Mouse (Mus musculus) kidney, postnatal 25 days (tissue): ENCODE results near the gene Eno4.
A peak's percentile ranks its signal among the peaks of the same experiment; 100 is the strongest.
"Not testable (repeated sequence)": the region's sequence is repeated elsewhere in the genome, so short reads cannot be mapped to it uniquely, and the experiment has no call there.

Experiments
- DNase-seq, 2 experiments: peaks; one replicate each; pipeline ENCODE4 v3.0.0; 2021; ENCODE audit warnings: mixed read lengths in 2 of 2

Gene Eno4

DNA sequence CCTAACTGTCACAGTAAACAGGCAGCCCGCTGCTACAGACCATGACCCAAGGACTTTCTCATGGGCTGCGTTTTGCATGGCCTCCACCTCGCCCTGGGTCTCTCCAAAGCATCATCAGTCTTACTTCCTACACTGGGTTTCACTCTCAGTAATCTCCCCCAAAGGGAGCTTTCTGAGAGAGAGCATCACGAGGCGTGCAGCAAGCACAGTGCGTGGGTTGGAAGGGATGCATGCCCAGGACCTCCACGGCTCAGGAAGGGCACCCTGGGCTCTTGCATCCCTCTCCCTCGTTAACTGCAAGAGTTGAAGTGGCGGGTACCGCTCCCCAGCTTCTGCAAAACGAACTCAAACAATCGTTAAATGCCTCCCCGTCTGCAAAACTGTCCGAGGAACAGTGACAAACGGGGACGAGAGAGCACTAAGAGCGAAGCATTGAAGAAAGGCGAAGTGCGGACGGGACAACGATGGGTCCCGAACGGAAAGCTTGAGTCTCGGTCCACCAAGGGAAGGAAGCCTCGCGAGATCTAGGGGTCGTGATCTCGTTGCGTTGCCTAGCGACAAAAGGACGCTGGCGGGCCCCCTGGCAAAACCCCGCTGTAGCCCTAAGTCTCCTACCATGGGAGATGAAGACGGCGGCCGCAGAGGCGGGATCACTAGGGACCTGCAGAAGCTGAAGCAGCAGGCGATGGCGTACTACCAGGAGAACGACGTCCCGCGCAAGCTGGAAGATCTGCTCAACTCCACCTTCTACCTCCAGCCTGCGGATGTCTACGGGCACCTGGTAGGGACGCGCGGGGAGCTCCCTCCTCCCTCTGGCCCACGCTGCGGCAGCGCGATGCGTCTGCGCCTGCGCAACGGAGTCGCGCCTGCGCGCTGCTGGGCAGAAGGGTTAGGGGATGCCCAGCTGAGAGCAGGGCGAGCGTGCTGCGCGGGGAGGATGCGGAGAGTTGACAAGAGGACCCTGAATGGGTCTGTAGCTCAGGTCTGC, at the start of gene Eno4, which contains the start of gene Hspa12a:
Eno4 (plus strand) TSS at position 585 of the 988 bp plus-strand sequence.
Hspa12a (minus strand) TSS at position 814 of the 988 bp plus-strand sequence.
- DNase-seq, result peak; percentile 95 to 97

DNA sequence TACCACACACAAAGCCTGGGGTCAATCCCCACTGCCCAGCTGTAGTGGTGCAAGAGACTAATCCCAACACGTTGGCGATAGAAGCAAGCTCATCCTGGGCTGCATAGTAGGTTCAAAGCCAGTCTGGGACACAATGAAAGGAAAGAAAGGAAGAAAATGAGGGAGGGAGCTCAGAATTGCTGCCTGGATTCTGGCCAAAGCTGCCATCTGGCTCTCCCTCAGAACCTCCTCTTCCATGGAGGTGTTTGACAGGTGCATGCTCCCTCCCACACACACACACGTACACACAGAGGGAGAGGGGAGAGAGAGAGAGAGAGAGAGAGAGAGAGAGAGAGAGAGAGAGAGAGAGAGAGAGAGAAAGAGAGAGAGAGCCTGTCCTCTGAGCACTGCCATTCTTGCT, 47.0 kb upstream of the Eno4 start:
- DNase-seq, result no peak

DNA sequence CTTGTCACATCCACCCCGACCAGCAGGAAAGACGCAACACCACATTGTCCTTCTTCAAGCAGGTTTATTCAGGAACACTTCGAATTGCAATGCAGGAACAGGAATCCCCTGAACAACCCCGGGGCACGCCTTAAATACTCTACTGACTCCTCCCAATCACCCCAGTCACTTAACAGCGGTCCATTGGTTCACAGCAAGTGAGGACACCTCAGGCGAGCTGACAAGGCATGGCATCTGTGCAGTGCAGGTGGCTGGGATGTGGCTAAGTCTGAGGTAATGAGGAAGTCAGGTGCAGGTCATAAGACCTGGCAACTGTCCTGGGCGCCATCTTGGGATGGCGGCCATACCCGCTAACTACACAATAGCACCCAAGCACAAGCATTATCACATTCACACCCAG, 42.8 kb upstream of the Eno4 start:
- not testable (repeated sequence) for DNase-seq

DNA sequence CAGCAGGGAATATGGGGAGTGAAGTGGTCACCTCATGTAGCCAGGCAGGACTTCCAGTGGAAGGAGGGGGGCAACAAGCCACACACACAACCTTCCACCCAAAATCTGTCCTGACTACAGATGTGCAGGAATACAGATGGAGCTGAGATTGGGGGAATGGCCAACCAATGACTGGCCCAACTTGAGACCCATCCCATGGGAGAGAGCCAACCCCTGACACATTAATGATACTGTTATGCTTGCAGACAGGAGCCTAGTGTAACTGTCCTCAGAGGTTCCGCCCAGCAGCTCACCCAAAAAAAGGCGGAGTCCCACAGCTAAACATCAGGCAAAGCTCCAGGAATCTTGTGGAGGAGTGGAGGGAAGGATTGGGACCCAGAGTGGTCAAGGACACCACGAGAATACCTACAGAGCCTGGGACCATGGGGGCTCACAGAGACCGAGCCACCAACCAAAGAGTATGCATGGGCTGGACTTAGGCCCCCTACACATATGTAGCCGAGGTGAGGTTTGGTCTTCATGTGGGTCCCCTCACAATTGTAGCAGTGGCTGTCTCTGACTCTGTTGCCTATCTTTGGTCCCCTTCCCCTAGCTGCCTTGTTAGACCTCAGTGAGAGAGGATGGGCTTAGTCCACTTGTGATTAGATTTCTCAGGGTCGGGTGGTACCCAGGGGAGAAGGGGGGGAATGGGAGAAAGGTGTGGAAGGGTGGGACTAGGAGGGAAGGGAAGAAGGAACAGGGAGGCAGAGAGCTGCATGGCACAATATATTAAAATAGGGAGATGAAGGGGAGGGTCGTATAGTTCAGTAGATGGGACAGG, 39.9 kb upstream of the Eno4 start:
- no peak for DNase-seq

DNA sequence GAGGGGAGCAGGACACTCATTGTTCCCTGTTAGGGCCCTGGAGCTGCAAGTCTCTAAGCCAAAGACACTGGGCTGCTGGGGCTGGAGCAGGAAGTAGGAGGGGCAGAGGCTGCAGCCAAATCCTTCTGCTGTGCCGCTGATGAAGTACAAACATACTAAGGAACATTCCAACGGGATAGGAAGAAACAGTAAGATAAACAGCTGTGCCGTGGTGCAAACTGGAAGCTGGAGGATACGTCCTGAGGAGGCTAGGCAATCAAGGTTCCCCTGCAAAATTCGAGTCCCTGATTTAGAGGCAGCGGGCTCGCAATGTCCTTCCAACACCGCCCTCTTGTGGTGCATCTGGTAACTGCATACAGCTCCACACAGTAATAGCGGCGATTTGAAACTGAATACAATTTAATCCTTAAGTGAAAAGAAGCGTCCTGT, 39.3 kb upstream of the Eno4 start:
- DNase-seq, result peak; percentile 78 to 94

DNA sequence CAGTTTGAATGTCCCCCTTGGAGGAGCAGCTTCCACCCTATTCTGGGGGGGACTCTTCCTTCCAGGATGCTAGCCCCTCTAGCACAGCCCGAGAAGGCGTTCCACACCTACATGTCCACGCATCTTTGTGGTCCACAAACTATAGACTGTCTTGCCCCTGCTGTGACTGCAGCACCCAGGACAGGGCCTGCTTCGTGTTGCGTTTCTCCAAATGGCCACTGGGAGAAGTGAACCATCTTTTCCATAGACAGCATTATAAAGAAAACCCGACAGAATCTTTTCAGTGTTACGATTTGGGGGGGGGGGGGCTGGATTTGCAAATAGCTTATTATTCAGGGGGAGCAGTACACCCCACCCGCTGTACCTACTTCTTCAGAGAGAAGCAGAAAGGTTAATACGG, 36.5 kb upstream of the Eno4 start:
- DNase-seq, result no peak

DNA sequence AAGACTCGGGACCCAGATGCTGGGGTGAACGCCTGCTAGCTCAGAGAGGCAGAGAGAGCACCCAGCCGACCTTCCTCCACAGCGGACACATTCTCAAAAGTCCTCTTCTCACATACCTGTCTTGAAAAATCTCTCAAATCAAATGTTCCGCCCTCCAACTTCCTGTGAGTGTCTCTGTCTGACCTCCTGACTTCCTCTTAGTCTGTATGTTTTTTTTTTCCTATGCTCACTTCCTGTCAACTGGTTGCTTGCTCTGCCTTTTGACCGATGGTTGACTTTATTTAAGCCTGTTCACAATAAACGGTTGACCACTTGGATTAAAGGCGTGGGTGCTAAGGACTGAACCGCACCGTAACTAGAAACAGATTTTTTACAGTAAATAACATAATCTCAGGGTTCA, 35.2 kb upstream of the Eno4 start:
- no peak for DNase-seq

DNA sequence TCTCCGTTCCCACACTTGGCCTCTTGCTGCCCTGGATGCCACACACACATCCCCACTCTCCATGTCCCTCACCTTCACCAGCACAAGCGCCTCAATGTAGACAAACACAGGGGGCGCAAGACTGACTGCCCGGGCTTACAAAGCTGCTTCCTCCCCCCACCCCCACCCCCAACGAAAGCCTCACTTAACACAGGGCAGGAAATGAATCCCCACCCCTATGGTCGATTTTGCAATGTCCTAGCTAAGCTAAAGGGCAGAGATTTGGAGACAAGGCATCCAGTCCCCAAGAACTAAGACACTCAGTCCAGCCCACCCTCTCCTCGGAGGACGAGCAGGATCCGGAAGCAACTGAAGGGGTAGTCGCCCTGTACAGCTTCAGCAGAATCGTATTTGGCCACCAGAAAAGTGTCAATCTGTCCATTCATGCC, 32.3 kb upstream of the Eno4 start:
- no peak for DNase-seq

DNA sequence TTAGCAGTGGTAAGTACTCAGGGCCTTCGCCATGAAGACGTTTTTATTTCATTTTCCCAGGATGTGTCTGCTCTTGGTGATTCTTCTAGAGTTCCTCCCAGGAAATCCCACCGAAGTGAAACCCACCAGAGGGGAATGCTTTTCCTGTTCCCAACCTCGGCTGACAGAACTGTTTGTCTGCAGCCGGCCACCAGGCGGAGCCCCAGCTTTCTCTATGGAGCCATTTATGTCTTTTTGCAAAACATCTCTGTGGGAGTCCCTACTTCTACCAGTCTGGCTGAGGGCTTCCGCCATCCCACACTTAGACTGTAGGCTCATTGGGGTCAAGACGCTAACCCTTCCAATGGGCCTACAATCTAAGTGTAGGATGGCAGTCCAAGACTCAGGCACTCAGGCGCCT, 31.8 kb upstream of the Eno4 start:
- peak; percentile 68 to 79 for DNase-seq

DNA sequence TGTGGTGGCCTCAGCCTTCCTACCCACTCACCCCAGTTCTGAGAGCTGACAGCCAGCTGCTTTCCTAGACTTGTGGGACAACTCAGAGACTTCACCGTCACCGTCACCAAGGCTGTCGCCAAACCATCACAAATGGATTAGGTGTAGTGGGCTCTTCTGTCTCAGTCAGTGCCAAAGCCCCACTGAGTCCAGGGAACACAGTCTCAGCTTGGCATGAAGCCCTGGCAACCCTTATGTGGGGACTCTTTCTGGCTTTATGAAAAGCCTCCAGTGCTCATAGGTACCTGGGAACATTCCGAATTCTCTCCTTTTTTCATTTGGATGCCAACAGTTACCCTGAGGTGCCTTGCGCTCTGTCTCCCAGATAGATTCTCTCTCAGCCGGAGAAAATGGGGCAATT, 29.9 kb upstream of the Eno4 start:
- no peak for DNase-seq

DNA sequence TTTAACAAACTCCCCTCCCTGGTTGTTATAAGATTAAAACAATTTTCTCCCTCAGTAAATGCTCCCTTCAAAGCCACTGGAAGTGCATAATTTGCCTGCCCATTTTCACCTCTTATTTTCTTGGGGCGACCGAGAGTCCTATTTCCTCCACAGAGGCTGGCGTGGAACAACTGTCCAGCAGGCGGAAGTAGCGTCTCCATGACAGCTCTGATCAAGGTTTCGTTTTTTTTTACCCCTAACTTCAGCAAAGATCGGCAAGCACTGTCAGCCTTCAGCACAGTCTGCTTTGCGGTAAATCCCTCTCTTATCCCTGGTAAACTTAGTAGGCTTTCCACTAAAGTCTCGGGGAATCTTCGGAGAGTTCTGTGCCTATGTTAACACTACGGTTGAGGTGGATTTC, 24.6 kb upstream of the Eno4 start:
- no peak for DNase-seq

DNA sequence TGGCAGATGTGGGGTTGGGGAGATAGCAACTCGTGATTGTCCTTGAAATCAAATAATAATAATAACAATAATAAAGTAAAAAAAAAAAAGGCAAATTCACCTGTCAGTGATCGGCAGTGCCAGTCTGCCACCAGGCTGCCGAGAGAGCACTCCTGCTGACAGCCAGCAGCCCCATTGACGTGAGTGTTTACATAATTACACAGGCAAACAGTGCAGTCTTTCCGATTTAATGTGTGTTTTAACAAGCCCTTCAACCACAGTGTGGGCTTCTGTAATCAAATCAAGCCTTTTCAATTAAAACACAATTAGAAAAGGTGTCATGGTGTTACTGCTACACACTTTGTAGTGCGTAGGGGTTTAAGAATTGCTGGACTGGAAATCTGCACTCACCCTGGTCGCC, 24.1 kb upstream of the Eno4 start:
- no peak for DNase-seq

DNA sequence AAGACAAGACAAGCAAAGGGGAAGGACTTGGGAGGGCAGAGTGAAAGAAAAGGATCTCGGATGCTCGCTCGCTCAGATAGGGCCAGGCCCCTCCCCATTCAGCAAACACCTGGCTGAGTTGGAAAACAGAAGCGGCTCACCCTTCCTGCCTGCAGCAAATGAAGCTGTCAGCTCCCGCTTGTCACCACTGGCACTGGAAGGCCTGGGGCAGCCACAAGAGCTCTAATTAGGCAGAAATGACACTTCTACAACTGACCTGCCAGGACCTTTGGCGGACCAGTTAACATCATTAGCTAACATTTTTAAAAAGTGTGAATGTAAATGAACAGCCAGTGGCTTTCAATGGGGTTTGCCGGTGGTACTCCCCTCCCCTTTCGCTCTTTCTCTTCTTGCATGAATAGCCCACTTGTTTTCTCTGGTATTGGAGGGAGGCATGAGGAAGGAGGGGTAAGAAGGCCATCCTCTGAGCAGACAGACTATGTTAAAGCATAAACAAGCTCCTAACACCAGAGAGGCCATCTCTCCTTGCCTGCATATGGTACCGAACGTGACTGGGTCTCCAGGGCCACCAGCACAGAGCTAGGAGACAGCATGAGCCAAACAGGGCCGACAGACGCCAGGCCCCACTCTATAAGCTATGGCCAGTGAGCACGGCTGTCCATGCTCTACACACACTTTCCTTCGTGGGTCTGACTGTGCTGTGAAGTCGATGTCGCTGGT, 12.0 kb upstream of the Eno4 start:
- no peak for DNase-seq

DNA sequence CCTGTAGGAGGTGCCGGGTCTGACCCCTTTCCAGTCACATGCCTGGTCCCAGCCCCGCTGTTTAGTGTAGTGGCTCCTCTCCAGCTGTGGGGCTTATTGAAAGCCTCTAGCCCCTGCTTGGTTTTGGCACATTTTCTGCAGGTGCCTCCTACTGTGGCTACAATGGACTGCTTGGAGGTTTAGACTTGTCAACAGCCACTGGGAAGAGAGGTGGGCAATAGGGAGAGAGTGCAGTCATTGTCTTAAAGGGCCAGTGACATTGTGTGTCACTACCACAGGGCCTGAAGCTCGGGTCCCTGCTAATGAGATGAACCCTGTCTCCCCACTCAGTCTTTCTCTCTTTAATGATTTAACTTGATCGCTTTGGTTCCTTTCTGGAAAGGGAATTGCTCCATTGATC, 10.2 kb upstream of the Eno4 start:
- DNase-seq, result no peak

DNA sequence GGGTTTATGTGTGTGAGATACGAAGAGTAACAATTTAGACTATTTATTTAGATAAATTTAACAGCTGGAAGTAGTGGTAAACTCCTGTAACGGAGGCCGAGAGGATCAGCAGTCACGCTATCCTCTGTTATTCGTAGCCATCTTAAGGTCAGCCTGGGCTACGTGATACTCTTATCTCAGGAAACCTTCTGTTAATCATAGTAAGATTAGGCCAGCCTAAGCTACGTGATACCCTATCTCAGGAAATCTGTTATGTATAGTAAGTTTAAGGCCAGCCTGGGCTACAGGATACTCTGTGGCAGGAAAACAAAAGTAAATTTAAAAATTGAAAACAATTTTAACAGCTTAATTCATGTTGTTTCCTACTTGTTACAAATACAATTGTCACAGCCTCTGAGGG, 2.7 kb downstream of the Eno4 start:
- DNase-seq, result no peak

DNA sequence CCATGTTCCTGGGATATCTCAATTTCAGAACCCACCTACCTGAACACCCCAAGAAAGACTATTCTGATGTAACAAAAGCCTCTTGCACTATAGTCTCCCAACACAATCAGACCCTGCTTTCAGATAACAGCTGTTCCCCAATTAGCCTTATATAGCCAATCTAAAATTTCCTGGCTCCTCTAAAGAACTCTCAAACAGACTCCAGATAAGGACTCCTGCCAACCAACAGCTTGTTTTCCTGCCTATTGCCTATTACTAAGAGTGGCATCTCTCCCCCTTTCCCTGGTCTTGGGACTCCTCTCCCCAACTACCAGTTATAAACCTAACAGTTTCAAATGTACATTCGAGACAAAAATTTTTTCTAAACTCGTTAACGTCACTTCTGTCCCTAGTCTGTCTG, 8.3 kb downstream of the Eno4 start:
- DNase-seq, result no peak

DNA sequence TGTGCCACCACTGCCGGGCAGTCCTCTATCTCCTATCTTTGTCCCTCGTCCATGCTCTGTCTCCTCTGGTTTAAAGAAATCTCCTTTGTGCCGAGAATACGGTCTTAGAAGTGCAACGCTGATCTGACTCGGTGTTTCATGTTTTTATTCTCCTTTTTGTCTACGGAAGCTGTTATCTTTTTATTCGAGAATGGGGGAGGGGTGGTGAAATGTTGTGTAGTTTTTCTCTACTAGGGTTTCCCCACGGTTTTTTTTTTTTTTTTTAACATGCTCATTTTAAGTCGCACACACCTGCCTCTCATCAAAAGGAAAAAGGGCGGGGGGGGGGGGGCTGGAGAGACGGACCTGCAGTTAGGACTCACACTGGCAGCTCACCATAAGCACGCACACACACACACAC, 9.0 kb downstream of the Eno4 start:
- DNase-seq, result no peak

DNA sequence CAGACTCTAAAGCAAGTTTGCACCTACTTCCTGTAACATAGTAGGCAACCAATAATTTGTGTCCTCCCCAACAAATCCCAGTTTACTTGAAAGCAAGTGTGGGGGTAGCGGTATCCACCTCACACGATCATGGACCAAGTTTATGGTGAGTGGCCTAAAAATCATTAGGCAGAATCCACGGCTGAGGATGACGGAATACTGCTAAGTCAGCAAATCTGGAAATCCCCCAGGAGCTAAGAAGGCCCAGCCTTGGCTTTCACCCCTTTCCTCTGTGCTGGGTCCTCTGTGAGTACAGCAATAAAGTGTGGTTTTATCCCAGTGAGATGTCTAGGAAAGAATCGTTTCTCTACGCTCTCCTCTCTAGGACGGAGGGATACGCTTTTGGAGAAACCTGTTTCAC, 11.6 kb downstream of the Eno4 start:
- no peak for DNase-seq

DNA sequence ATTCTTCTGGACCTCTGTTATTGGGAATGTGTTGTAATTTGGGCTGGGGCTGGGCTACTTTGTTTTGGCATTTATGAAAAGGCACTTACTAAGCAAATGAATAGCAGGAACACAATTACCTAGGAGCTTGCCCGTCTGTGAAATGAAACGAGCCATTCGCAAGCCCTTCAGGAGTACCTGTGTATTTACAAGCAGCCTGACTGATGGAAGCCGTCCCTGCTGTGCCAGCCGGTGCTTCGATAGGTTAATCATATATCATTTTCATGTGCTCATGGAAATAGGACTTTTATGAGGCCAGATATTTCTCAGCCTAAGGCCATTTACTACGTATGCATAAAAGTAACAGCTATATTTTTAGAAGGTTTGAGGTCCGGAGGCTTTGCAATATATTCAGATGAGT, 19.8 kb downstream of the Eno4 start:
- no peak for DNase-seq

DNA sequence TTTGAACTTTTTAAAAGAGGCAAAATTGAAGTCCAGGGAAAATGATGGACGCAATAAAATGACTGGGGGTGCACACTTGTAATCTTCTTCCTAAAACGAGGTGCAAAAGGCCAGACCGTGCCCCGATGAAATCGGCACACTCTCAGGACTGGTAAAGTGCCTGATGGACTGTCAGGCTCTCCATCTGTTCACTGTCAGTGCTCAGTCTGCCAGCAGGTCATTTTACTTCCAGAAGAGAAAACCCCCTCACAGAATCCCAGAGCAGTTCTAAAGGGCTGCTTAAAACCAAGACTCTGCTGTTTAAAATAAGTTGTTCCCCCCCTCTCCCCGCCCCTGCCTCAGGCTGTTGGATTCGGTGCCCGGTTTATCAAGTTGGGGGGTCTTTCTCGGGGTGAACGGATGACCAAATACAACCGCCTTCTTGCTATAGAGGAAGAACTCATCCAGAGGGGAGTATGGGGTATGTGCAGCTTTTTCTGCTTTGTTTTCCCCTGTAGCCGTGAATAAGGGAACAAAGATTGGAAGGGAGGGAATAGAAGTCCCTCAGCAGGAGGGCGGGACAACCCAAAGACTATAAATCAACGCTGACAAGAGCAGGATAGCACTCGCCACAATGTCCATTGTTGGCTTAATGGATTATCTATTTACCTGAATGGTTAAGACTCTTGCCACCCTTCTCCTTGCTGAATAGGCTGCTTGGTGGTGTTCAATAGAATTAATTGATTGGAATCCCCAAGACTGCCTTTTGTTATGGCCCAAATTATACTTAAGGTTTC, 25.7 kb downstream of the Eno4 start:
- DNase-seq, result no peak

DNA sequence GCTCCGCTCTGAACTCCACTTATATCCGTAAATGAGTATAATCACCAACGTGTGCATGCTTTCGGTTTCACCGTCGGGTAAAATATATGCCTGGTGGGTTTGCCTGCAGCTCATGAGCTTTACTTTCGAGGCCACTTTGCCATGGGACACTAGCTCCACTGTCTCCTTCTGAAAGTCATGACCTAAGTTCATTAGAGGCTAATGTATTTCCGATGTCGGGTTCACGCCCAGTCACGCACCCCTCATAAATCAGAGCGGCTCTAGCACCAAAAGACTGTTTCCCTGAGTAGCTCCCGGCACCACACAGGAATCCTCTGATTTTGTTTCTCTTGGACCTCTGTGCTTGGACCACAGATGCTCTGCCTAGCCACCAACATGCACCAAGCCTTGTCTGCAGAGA, 27.6 kb downstream of the Eno4 start:
- DNase-seq, result no peak

DNA sequence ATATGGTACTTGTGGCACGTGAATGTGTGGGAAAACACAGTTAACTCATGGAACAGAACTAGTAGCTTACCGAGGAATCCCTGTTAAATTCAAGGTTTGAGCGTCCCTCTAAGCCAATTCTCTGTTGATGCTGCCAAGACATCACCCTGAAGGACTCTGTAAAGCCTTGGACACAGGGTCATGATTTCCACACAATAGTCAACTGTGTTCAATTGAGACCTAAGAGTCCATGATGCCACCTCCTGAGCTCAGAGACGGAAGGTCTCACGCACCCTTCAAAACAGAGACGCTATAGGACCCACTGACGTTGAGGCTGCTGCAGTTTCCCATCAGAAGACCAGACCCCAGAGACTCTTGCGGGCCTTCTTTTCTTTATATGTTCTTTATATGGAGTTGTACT, 30.9 kb downstream of the Eno4 start:
- no peak for DNase-seq
